Mouse (Mus musculus) myocyte (in vitro differentiated cells): ENCODE data around the gene Ldlrad3. TPM values are rescaled to one million over a fixed set of nuclear protein-coding genes. Genes with fewer than 3 reads are reported as not detected.

Source experiments
- H3K27me3 ChIP-seq: one replicate; pipeline ENCODE4 v1.6.1; 2011; ENCODE audit not compliant: control insufficient read depth, insufficient read depth, insufficient read length
- H3K36me3 ChIP-seq: one replicate; pipeline ENCODE4 v1.6.1; 2011; ENCODE audit not compliant: control insufficient read depth, insufficient read depth
- H3K4me2 ChIP-seq: one replicate; pipeline ENCODE4 v1.6.1; 2011; ENCODE audit warnings: low read depth, control low read depth
- H3K4me3 ChIP-seq: one replicate; pipeline ENCODE4 v1.5.1; 2011; ENCODE audit warnings: mild to moderate bottlenecking, control low read depth, moderate library complexity
- H3K79me2 ChIP-seq: one replicate; pipeline ENCODE4 v1.6.1; 2011; ENCODE audit not compliant: control insufficient read depth, insufficient read depth
- H3ac ChIP-seq: one replicate; pipeline ENCODE4 v1.6.1; 2011; ENCODE audit not compliant: control insufficient read depth, insufficient read length
- CEBPB ChIP-seq: IDR thresholded peaks from 2 replicates; pipeline ENCODE4 v1.6.1; 2011; ENCODE audit warnings: mild to moderate bottlenecking, moderate library complexity; ENCODE audit not compliant: poor library complexity, insufficient read depth, severe bottlenecking
- E2F4 ChIP-seq: IDR thresholded peaks from one replicate; pipeline ENCODE4 v1.6.1; 2011; ENCODE audit warnings: mild to moderate bottlenecking, control low read depth, moderate library complexity; ENCODE audit not compliant: insufficient read depth
- MAX ChIP-seq: IDR thresholded peaks from one replicate; pipeline ENCODE4 v1.6.1; 2011; ENCODE audit warnings: low read depth, mild to moderate bottlenecking, control low read depth
- MYOD1 ChIP-seq, 3 experiments: IDR thresholded peaks; one replicate each; pipeline ENCODE4 v1.6.1; 2011; ENCODE audit warnings: control low read depth in 2 of 3, low read depth in 2 of 3, mild to moderate bottlenecking in 2 of 3, moderate library complexity in 1 of 3; ENCODE audit not compliant: insufficient read length in 2 of 3, control insufficient read depth in 1 of 3
- MYOG ChIP-seq, 3 experiments: IDR thresholded peaks; one replicate each; pipeline ENCODE4 v1.6.1; 2011; ENCODE audit warnings: control low read depth in 2 of 3, low read depth in 2 of 3, mild to moderate bottlenecking in 2 of 3; ENCODE audit not compliant: insufficient read length in 2 of 3, control insufficient read depth in 1 of 3, insufficient read depth in 1 of 3
- POLR2A ChIP-seq: IDR thresholded peaks from one replicate; pipeline ENCODE4 v1.6.1; 2011; ENCODE audit warnings: low read depth, mild to moderate bottlenecking, control low read depth, moderate library complexity; ENCODE audit not compliant: insufficient read length
- POLR2AphosphoS2 ChIP-seq: IDR thresholded peaks from one replicate; pipeline ENCODE4 v1.6.1; 2011; ENCODE audit warnings: low read depth, control low read depth; ENCODE audit not compliant: insufficient read length
- REST ChIP-seq: IDR thresholded peaks from one replicate; pipeline ENCODE4 v1.6.1; 2011; ENCODE audit warnings: mild to moderate bottlenecking, control low read depth, moderate library complexity; ENCODE audit not compliant: insufficient read depth, insufficient read length
- SRF ChIP-seq: IDR thresholded peaks from one replicate; pipeline ENCODE4 v1.6.1; 2011; ENCODE audit warnings: low read depth; ENCODE audit not compliant: control insufficient read depth, insufficient read length
- TCF12 ChIP-seq: IDR thresholded peaks from one replicate; pipeline ENCODE4 v1.6.1; 2011; ENCODE audit warnings: mild to moderate bottlenecking, control low read depth; ENCODE audit not compliant: poor library complexity, insufficient read depth, severe bottlenecking
- TCF3 ChIP-seq: IDR thresholded peaks from one replicate; pipeline ENCODE4 v1.6.1; 2011; ENCODE audit warnings: low read depth, control low read depth; ENCODE audit not compliant: insufficient read length
- USF1 ChIP-seq: IDR thresholded peaks from one replicate; pipeline ENCODE4 v1.6.1; 2011; ENCODE audit warnings: low read depth, mild to moderate bottlenecking, control low read depth, moderate library complexity
- polyA plus RNA-seq: library from polyadenylated mRNA; unstranded; fragments of >200 nt; fragmentation: generic; extraction: Trizol; gene quantifications from one replicate; pipeline ENCODE4 v1.2.1, GENCODE M21; 2012; ENCODE audit warnings: missing spikeins

The Ldlrad3 gene
- polyA plus RNA-seq, 1 experiment, result 32.1 TPM

- Histone ChIP-seq H3K36me3 (peaks cover 22% of the 10 kb centered on the region), H3K4me3 (no peak overlapping the region), H3K4me2 (no peak overlapping the region), H3K27me3 (no peaks in the 10 kb centered on the region), H3K79me2 (no peaks in the 10 kb centered on the region), H3ac (no peak overlapping the region)
- TF ChIP-seq USF1 (no peak), REST (no peak), TCF12 (no peak), E2F4 (no peak), CEBPB (no peak), POLR2A (no peak), POLR2AphosphoS2 (no peak), MYOD1 (IDR thresholded peaks at IDR 0.05; ENCODE audit: control insufficient read depth in 1 of 3, insufficient read length in 2 of 3, low read depth in 2 of 3) (peak in 1 of 3 experiments; percentile 20)
Measured at GRCm38 (mm10) chr2:101952951-101953361, 233.2 kb downstream of the Ldlrad3 start.

- H3K27me3 ChIP-seq, result no peaks in the 10 kb centered on the region
- H3K79me2 ChIP-seq, result no peaks in the 10 kb centered on the region
- peaks cover 22% of the 10 kb centered on the region for H3K36me3 ChIP-seq
- H3ac ChIP-seq, result no peak overlapping the region
- H3K4me3 ChIP-seq, result no peak overlapping the region
- no peak overlapping the region for H3K4me2 ChIP-seq
- TF ChIP-seq USF1, result no peak
- no peak for TF ChIP-seq E2F4
- no peak for TF ChIP-seq TCF3
- no peak for TF ChIP-seq POLR2AphosphoS2
- no peak for TF ChIP-seq REST
- TF ChIP-seq MYOD1 (IDR thresholded peaks at IDR 0.05; ENCODE audit: control insufficient read depth in 1 of 3, insufficient read length in 2 of 3, low read depth in 2 of 3), result no peak
- TF ChIP-seq POLR2A, result no peak
- TF ChIP-seq TCF12, result no peak
- TF ChIP-seq CEBPB, result no peak
- no peak for TF ChIP-seq MYOG (IDR thresholded peaks at IDR 0.05; ENCODE audit: control insufficient read depth in 1 of 3, insufficient read depth in 1 of 3, insufficient read length in 2 of 3, low read depth in 2 of 3)
- no peak for TF ChIP-seq SRF
- TF ChIP-seq MAX, result no peak
Measured at GRCm38 (mm10) chr2:101950716-101951520, 235.3 kb downstream of the Ldlrad3 start.

GRCm38 (mm10) chr2:101935006-101935405 lies 251.2 kb downstream of the Ldlrad3 start:
- Histone ChIP-seq H3ac (no peak overlapping the region), H3K27me3 (no peaks in the 10 kb centered on the region), H3K4me2 (no peak overlapping the region), H3K36me3 (no peaks in the 10 kb centered on the region), H3K79me2 (no peaks in the 10 kb centered on the region), H3K4me3 (no peak overlapping the region)
- no peak for TF ChIP-seq CEBPB
- no peak for TF ChIP-seq TCF3
- TF ChIP-seq E2F4, result no peak
- TF ChIP-seq POLR2AphosphoS2, result no peak
- TF ChIP-seq USF1, result no peak
- TF ChIP-seq SRF, result no peak
- TF ChIP-seq MYOD1 (IDR thresholded peaks at IDR 0.05; ENCODE audit: control insufficient read depth in 1 of 3, insufficient read length in 2 of 3, low read depth in 2 of 3), result no peak
- TF ChIP-seq MAX, result no peak
- TF ChIP-seq TCF12, result no peak
- no peak for TF ChIP-seq POLR2A
- no peak for TF ChIP-seq REST

- no peaks in the 10 kb centered on the region for H3K79me2 ChIP-seq
- TF ChIP-seq MYOG (IDR thresholded peaks at IDR 0.05; ENCODE audit: control insufficient read depth in 1 of 3, insufficient read depth in 1 of 3, insufficient read length in 2 of 3, low read depth in 2 of 3) (no peak), CEBPB (no peak), POLR2AphosphoS2 (no peak), POLR2A (no peak), TCF3 (no peak), TCF12 (no peak), USF1 (no peak), REST (no peak), E2F4 (no peak), MAX (no peak), MYOD1 (IDR thresholded peaks at IDR 0.05; ENCODE audit: control insufficient read depth in 1 of 3, insufficient read length in 2 of 3, low read depth in 2 of 3) (no peak), SRF (no peak)
- no peaks in the 10 kb centered on the region for H3K36me3 ChIP-seq
- no peak overlapping the region for H3K4me3 ChIP-seq
- H3K27me3 ChIP-seq, result no peaks in the 10 kb centered on the region
- no peak overlapping the region for H3K4me2 ChIP-seq
- H3ac ChIP-seq, result no peak overlapping the region
Measured at GRCm38 (mm10) chr2:101933301-101933700, 252.9 kb downstream of the Ldlrad3 start.
